Mouse (Mus musculus): ENCODE data around the gene Gm867.

Gm867 gene

DNA sequence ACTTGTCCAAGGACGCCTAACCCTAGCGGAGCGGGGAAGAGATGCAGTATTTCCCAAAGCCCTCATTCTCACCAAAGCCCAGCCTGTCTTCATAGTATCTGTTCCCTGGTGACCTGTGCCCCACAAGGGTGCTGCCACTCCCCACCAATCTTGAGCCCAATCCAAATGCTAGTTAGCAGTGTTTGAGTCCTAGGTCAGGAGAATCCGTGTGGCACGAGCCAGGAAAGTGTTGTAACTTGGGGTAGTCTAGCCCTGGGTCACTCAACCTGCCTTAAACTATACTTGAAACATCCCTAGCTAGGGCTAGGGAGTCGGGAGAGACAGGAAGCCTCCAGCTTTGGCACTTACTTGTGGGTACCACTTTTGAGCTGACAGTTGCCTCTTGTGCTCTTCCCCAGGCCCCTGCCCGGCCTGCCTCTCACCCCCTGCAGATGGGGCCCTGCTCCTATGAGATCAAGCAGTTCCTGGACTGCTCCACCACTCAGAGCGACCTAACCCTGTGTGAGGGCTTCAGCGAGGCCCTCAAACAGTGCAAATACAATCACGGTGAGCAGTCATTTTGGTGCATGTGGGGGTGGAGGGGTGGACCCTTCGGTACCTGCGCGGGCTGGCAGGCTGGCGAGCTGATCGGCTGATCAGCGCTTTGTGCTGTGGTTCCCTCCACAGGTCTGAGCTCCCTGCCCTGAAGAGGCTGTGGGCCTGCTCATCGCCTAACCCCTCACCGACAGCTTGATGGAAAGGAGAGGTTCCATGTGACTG lies 3.4 kb downstream of the Gm867 start:
- CTCF ChIA-PET: no interaction called here

- CTCF ChIA-PET: interaction anchor here (0.7 to 1.1 kb wide), 2 partner anchors 12 to 16 kb away, joined by 3 to 11 read pairs; no protein-coding TSS in a partner anchor
Measured at GRCm38 (mm10) chr10:75935680-75936541, 4.6 kb downstream of the Gm867 start, which contains the start of gene Mmp11. Gene Mmp11, minus strand, starts transcription at chr10:75936496.

DNA sequence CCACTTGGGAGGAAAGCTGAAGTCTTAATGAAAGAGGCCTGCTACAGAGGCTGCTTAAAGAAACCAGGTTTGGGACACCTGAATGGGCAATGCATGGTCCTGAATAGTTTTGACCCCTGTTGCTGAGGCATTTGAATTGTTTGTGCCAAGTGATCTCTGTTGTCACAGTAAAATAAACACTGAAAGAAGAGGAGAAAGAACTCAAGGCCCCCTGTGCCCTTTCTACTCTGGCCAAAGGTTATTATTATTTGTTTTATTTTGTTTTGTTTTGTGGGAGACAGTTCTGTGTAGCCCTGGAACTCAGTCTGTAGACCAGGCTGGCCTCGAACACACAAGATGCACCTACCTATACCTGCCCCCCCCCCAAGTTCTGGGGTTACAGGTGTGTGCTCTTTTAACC lies 5.5 kb downstream of the Gm867 start:
- CTCF ChIA-PET: no interaction called here

GRCm38 (mm10) chr10:75932891-75933290 lies 7.6 kb downstream of the Gm867 start, which contains the start of gene Chchd10:
Gene Chchd10, plus strand, starts transcription at chr10:75933130.
- CTCF ChIA-PET: interaction anchor here (0.6 to 0.7 kb wide), 2 partner anchors 81 to 169 kb away, joined by 5 to 6 read pairs; partner anchors contain the start of gene Cabin1

DNA sequence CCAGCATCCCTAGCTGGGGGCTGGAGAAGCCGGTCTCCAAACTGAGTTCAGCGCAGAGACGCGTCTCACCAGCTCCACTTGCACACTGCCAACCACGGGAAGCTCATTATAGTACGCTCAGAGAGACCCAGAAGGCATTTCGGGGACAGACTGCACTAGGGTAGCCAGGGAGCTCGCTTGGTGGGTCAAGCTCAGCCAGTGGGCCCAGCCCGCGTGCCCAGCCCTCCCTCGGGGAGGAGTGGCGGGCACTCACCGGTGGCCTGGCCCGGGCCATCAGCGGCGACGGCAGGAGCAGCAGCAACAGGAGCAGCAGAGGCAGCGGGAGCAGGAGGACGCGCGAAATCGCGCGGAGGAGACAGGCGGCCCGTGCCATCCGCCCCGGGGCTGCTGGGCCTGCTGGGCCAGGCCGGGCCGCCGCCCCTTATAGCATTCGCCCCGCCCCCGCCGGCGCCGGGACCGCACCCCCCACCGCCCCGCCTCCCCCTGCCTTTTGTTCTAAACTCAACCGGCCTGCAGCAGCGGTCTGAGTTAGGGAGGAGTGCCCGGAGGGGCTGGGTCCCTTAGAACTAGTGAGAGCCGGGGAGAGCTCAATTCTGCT lies 8.3 kb downstream of the Gm867 start:
- CTCF ChIA-PET: interaction anchor here (0.6 to 0.7 kb wide), 3 partner anchors 18 to 168 kb away, joined by 5 to 7 read pairs (median 6); partner anchors contain the start of gene Cabin1

- CTCF ChIA-PET: no interaction called here
Measured at GRCm38 (mm10) chr10:75931311-75931710, 9.2 kb downstream of the Gm867 start.

GRCm38 (mm10) chr10:75930304-75930703 lies 10.2 kb downstream of the Gm867 start:
- CTCF ChIA-PET: interaction anchor here (0.5 kb wide), 1 partner anchor 118 kb away, joined by 18 read pairs; no protein-coding TSS in a partner anchor

- CTCF ChIA-PET: interaction anchor here (0.6 kb wide), 2 partner anchors 269 to 851 kb away, joined by 3 to 4 read pairs; no protein-coding TSS in a partner anchor
Measured at GRCm38 (mm10) chr10:75926396-75926795, 14.1 kb downstream of the Gm867 start.

DNA sequence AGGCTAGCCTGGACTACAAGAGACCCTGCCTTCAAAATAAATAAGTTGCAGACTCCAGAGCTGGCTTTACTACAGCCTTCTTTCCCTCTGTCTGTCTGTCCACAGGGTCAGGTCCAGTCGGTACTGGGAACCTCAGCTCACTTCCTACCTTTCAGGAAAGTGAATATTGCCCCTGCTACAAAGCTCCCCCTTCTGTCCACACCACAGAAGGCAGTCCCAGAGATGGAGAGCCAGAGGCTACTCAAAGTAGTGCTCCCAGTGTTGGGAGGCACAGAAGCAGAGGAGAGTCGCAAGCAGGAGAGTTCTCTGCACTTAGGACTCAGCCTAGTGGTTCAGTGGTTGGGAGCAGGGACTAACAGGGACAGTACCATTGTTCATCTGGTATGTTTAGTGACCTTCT lies 16.1 kb downstream of the Gm867 start:
- CTCF ChIA-PET: interaction anchor here (0.8 kb wide), 1 partner anchor 27 kb away, joined by 3 read pairs; no protein-coding TSS in a partner anchor

GRCm38 (mm10) chr10:75921726-75922560 lies 18.5 kb downstream of the Gm867 start:
- CTCF ChIA-PET: no interaction called here

DNA sequence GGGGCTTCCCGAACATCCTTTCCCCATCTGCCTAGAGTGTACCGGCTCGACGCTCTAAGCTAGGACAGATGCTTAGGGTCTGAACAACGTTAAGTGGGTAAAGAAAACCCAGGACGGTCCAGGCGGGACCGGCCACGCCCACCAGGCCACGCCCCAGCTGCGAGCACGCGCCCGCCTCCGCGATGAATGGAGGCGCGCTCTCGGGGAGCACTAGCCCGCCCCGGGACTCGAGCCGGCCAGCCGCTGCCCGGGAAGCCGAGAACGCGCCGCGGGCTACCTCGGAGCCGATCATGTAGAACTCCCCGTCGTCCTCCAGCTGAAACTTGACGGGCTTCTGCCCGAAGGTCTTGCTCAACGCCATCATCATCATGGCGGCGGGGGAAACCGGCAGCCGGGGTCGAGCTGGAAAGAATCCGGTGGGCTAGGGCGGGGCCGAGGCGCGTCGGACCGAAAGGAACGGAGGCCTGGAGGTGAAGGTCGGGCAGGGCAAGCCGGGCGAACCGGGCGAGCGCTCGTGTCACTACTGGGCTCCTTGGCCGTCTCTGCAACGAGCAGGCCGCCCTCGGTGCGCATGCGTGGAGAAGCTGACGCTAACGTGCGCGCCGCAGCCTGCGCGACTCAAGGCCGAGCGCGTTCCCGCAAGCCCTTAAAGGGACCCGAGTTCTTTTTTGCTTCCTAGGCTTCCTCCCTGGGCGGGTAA lies 19.3 kb downstream of the Gm867 start, which contains the start of gene Smarcb1:
Gene Smarcb1 (minus strand): TSS at position 592 of the 700 bp plus-strand sequence.
- CTCF ChIA-PET: interaction anchor here (0.5 to 0.9 kb wide), 2 partner anchors 30 to 108 kb away, joined by 3 read pairs; no protein-coding TSS in a partner anchor

- CTCF ChIA-PET: no interaction called here
Measured at GRCm38 (mm10) chr10:75919026-75919425, 21.4 kb downstream of the Gm867 start.

GRCm38 (mm10) chr10:75916840-75917239 lies 23.6 kb downstream of the Gm867 start:
- CTCF ChIA-PET: no interaction called here

DNA sequence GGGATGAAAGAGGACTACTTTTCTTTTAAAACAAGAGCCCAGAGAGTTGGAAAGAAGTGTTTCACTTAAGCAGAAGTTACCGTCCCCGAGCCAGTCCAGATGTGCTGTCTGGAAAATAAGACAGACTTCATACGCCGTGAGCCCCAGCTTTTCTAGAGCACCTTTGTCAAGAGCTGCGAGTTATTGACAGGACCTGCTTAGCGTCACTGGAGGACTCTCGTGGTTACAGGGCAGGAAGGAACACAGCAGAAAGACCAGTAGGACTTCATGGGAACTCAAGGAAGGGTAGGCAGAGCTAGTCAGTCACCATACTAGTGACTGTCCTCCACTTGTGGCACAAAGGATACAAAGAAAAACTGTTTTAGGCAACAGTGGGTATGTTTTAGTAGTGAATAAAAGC lies 24.9 kb downstream of the Gm867 start:
- CTCF ChIA-PET: no interaction called here

DNA sequence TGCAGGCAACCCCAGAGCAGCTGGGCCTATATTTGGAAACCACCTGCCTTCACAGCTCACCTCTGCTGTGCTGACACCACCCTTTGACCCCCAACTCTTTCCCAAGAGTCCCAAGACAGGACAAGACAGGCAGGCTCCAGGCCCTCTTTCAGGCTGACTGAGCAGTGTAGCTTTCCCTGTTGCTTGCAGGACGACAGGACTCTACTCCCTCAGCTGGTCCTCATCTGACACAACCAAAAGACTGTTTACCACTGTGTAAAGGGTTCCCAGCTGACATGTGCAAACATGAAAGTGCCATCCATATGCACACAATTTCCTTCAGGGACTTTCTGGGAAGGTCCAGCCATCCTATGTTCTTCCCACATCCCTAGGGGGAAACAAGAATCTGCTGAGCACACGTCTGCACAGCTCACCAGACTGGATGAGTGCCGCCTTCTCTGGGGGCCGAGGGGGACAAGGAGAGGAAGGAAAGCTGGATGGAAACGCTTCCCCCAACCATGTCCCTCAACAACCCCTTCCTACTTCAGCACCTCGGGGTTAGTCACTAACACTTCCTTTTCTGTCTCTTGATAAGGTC lies 27.4 kb downstream of the Gm867 start:
- CTCF ChIA-PET: interaction anchor here (0.6 kb wide), 1 partner anchor 327 kb away, joined by 5 read pairs; no protein-coding TSS in a partner anchor

GRCm38 (mm10) chr10:75910698-75911097 lies 29.8 kb downstream of the Gm867 start:
- CTCF ChIA-PET: no interaction called here

- CTCF ChIA-PET: no interaction called here
Measured at GRCm38 (mm10) chr10:75906882-75907281, 33.6 kb downstream of the Gm867 start.

- CTCF ChIA-PET: no interaction called here
Measured at GRCm38 (mm10) chr10:75904391-75904790, 36.1 kb downstream of the Gm867 start.

GRCm38 (mm10) chr10:75898846-75899245 lies 41.6 kb downstream of the Gm867 start:
- CTCF ChIA-PET: no interaction called here
